Mouse (Mus musculus): ENCODE results near the gene Cyp2b13. TPM values are rescaled to one million over a fixed set of nuclear protein-coding genes. Genes with fewer than 3 reads are reported as not detected.

Gene Cyp2b13
- polyA plus RNA-seq, 1 experiment: not detected

Other genes with a start within 250 kb of the Cyp2b13 start
- 2.7 and 5.2 TPM in 2 replicates for gene Cyp2s1, start 244.6 kb upstream of the Cyp2b13 start, polyA plus RNA-seq (2012; rRNA removed)
- gene Cyp2b10, start 163.9 kb upstream of the Cyp2b13 start, polyA plus RNA-seq (2012; rRNA removed): 0.15 and 0.23 TPM in 2 replicates
- gene Cyp2b9, start 111.9 kb downstream of the Cyp2b13 start, polyA plus RNA-seq (2012; rRNA removed): 0.60 TPM in 1 of 2 replicates, not detected in the other
- not detected in 2 replicates for gene Vmn1r184, start 198.8 kb downstream of the Cyp2b13 start, polyA plus RNA-seq (2012; rRNA removed)
- 0.66 TPM in 1 of 2 replicates, not detected in the other for gene Cyp2a4, start 245.7 kb downstream of the Cyp2b13 start, polyA plus RNA-seq (2012; rRNA removed)

Measured in thymus, adult 2 months (tissue).